Mouse (Mus musculus): ENCODE measurements around the gene Rhoc. TPM values are rescaled to one million over a fixed set of nuclear protein-coding genes. Genes with fewer than 3 reads are reported as not detected.

Gene Rhoc
- polyA plus RNA-seq, 1 experiment: not detected

- TF ChIP-seq CTCF (IDR thresholded peaks at IDR 0.05; ENCODE audit: insufficient read depth, low read depth, low read length): no peak
- TF ChIP-seq POLR2A (IDR thresholded peaks at IDR 0.05; ENCODE audit: insufficient read depth, low read depth, low read length): no peak
- 96% methylated on average over 7 of the region's 7 CpGs for WGBS
- Histone ChIP-seq H3K27ac (ENCODE audit: insufficient read depth, low read depth, low read length) (no peak overlapping the region), H3K4me3 (ENCODE audit: insufficient read depth, low read depth, low read length) (no peak overlapping the region), H3K4me1 (ENCODE audit: control insufficient read depth, insufficient read depth, low read length) (peaks cover 4% of the 10 kb centered on the region; the same call in 1 of the 2 replicates)
Measured at GRCm38 (mm10) chr3:104816130-104816529, 28.0 kb downstream of the Rhoc start.

DNA sequence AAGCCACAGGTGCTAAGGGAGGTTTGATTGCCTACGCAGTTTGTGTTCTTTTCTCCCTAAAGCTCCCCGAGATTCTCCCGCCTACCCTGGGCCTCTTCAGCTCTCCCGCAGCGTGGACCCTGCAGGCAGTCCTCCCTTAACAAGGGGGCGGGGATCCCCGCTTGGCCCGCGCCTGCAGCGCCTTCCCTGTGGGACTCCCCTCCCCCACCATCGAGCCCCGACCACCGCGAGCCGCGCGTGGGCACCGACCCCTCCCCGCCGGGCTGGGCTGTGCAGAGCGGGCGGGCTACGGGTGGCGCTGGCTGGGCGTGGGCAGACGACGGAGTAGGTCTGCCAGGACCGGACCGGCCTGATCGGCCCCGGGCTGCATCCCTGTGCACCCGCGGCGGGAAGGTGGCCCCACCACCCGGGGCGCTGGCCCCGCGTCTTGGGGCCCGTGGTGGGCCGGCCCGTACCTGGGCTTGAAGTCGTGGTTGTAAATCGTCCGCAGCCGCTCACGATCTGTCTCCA lies 29.4 kb downstream of the Rhoc start:
- Histone ChIP-seq H3K4me1 (ENCODE audit: control insufficient read depth, insufficient read depth, low read length) (peaks cover 4% of the 10 kb centered on the region; the same call in 1 of the 2 replicates), H3K4me3 (ENCODE audit: insufficient read depth, low read depth, low read length) (peak overlapping the region; percentile 84), H3K27ac (ENCODE audit: insufficient read depth, low read depth, low read length) (no peak overlapping the region)
- under 1% methylated on average over 43 of the region's 46 CpGs for WGBS
- TF ChIP-seq CTCF (IDR thresholded peaks at IDR 0.05; ENCODE audit: insufficient read depth, low read depth, low read length) (no peak), POLR2A (IDR thresholded peaks at IDR 0.05; ENCODE audit: insufficient read depth, low read depth, low read length) (no peak)

- TF ChIP-seq CTCF (IDR thresholded peaks at IDR 0.05; ENCODE audit: insufficient read depth, low read depth, low read length): no peak
- TF ChIP-seq POLR2A (IDR thresholded peaks at IDR 0.05; ENCODE audit: insufficient read depth, low read depth, low read length): no peak
- Histone ChIP-seq H3K4me1 (ENCODE audit: control insufficient read depth, insufficient read depth, low read length) (peaks cover 4% of the 10 kb centered on the region; the same call in 1 of the 2 replicates), H3K27ac (ENCODE audit: insufficient read depth, low read depth, low read length) (peak within 1 kb of the TSS; percentile 42; the same call in 1 of the 2 replicates), H3K4me3 (ENCODE audit: insufficient read depth, low read depth, low read length) (peak within 1 kb of the TSS; percentile 84)
- WGBS: under 1% methylated on average over 40 of the region's 40 CpGs
Measured at GRCm38 (mm10) chr3:104817991-104818748, 30.0 kb downstream of the Rhoc start, which contains the start of gene Mov10. Gene Mov10 (minus strand): TSS chr3:104818563.

- TF ChIP-seq CTCF (IDR thresholded peaks at IDR 0.05; ENCODE audit: insufficient read depth, low read depth, low read length) (no peak), POLR2A (IDR thresholded peaks at IDR 0.05; ENCODE audit: insufficient read depth, low read depth, low read length) (no peak)
- WGBS: 11% methylated on average over 3 of the region's 3 CpGs
- Histone ChIP-seq H3K4me3 (ENCODE audit: insufficient read depth, low read depth, low read length) (peak overlapping the region; percentile 84), H3K4me1 (ENCODE audit: control insufficient read depth, insufficient read depth, low read length) (peaks cover 4% of the 10 kb centered on the region; the same call in 1 of the 2 replicates), H3K27ac (ENCODE audit: insufficient read depth, low read depth, low read length) (no peak overlapping the region)
Measured at GRCm38 (mm10) chr3:104818749-104819134, 30.6 kb downstream of the Rhoc start.

GRCm38 (mm10) chr3:104820426-104820825 lies 32.3 kb downstream of the Rhoc start:
- 46% methylated on average over 1 of the region's 1 CpGs for WGBS
- no peak overlapping the region for H3K27ac ChIP-seq (ENCODE audit: insufficient read depth, low read depth, low read length)
- H3K4me3 ChIP-seq (ENCODE audit: insufficient read depth, low read depth, low read length): no peak overlapping the region
- H3K4me1 ChIP-seq (ENCODE audit: control insufficient read depth, insufficient read depth, low read length): peaks cover 4% of the 10 kb centered on the region; the same call in 1 of the 2 replicates
- TF ChIP-seq CTCF (IDR thresholded peaks at IDR 0.05; ENCODE audit: insufficient read depth, low read depth, low read length) (no peak), POLR2A (IDR thresholded peaks at IDR 0.05; ENCODE audit: insufficient read depth, low read depth, low read length) (no peak)

DNA sequence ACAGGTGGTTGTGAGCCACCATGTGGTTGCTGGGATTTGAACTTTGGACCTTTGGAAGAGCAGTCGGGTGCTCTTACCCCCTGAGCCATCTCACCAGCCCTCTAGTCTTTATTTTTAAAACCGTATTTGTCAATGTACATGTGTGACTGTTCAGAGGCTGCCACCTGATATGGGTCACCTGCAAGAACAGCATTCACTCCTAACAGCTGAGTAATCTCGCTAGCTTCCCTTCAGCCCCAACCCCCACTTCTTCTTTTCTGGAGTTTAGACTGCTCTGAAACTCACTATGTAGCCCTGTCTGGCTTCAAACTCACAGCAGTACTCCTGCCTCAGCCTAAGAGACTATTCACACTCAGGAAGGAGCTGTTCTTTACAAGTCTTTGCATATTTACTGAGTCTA lies 34.2 kb downstream of the Rhoc start:
- Histone ChIP-seq H3K4me1 (ENCODE audit: control insufficient read depth, insufficient read depth, low read length) (peaks cover 4% of the 10 kb centered on the region; the same call in 1 of the 2 replicates), H3K4me3 (ENCODE audit: insufficient read depth, low read depth, low read length) (no peak overlapping the region), H3K27ac (ENCODE audit: insufficient read depth, low read depth, low read length) (no peak overlapping the region)
- WGBS: 93% methylated on average over 3 of the region's 3 CpGs
- TF ChIP-seq POLR2A (IDR thresholded peaks at IDR 0.05; ENCODE audit: insufficient read depth, low read depth, low read length) (no peak), CTCF (IDR thresholded peaks at IDR 0.05; ENCODE audit: insufficient read depth, low read depth, low read length) (no peak)

- Histone ChIP-seq H3K4me3 (ENCODE audit: insufficient read depth, low read depth, low read length) (no peak overlapping the region), H3K4me1 (ENCODE audit: control insufficient read depth, insufficient read depth, low read length) (no peaks in the 10 kb centered on the region), H3K27ac (ENCODE audit: insufficient read depth, low read depth, low read length) (no peak overlapping the region)
- TF ChIP-seq CTCF (IDR thresholded peaks at IDR 0.05; ENCODE audit: insufficient read depth, low read depth, low read length) (no peak), POLR2A (IDR thresholded peaks at IDR 0.05; ENCODE audit: insufficient read depth, low read depth, low read length) (no peak)
- WGBS: 97% methylated on average over 3 of the region's 3 CpGs
Measured at GRCm38 (mm10) chr3:104835797-104836196, 47.6 kb downstream of the Rhoc start.

- Histone ChIP-seq H3K27ac (ENCODE audit: insufficient read depth, low read depth, low read length) (no peak overlapping the region), H3K4me3 (ENCODE audit: insufficient read depth, low read depth, low read length) (no peak overlapping the region), H3K4me1 (ENCODE audit: control insufficient read depth, insufficient read depth, low read length) (no peaks in the 10 kb centered on the region)
- 94% methylated on average over 5 of the region's 5 CpGs for WGBS
- TF ChIP-seq POLR2A (IDR thresholded peaks at IDR 0.05; ENCODE audit: insufficient read depth, low read depth, low read length): no peak
- no peak for TF ChIP-seq CTCF (IDR thresholded peaks at IDR 0.05; ENCODE audit: insufficient read depth, low read depth, low read length)
Measured at GRCm38 (mm10) chr3:104841049-104841448, 52.9 kb downstream of the Rhoc start.

Other genes with a start within 250 kb of the Rhoc start
- not detected in 2 replicates for gene Slc16a1, start 149.7 kb upstream of the Rhoc start, polyA plus RNA-seq (2012; ENCODE audit: insufficient read depth, insufficient read length, low replicate concordance, missing spikeins)
- not detected in 2 replicates for gene Ppm1j, start 7.3 kb upstream of the Rhoc start, polyA plus RNA-seq (2012; ENCODE audit: insufficient read depth, insufficient read length, low replicate concordance, missing spikeins)
- gene Fam19a3, start 6.5 kb upstream of the Rhoc start, polyA plus RNA-seq (2012; ENCODE audit: insufficient read depth, insufficient read length, low replicate concordance, missing spikeins): not detected in 2 replicates
- not detected in 2 replicates for gene Mov10, start 30.2 kb downstream of the Rhoc start, polyA plus RNA-seq (2012; ENCODE audit: insufficient read depth, insufficient read length, low replicate concordance, missing spikeins)
- not detected in 2 replicates for gene St7l, start 75.6 kb downstream of the Rhoc start, polyA plus RNA-seq (2012; ENCODE audit: insufficient read depth, insufficient read length, low replicate concordance, missing spikeins)
- gene Capza1, start 76.1 kb downstream of the Rhoc start, polyA plus RNA-seq (2012; ENCODE audit: insufficient read depth, insufficient read length, low replicate concordance, missing spikeins): 996 TPM in 1 of 2 replicates, not detected in the other
- not detected in 2 replicates for gene Wnt2b, start 173.5 kb downstream of the Rhoc start, polyA plus RNA-seq (2012; ENCODE audit: insufficient read depth, insufficient read length, low replicate concordance, missing spikeins)